Mouse (Mus musculus): ENCODE measurements around the gene 9430097D07Rik. TPM values are rescaled to one million over a fixed set of nuclear protein-coding genes. Genes with fewer than 3 reads are reported as not detected.
A peak's percentile ranks its signal among the peaks of the same experiment; 100 is the strongest.

9430097D07Rik gene
- polyA plus RNA-seq, 1 experiment from 2014 or later: 0.29 TPM

- 2% methylated on average over 26 of the region's 26 CpGs for WGBS
- H3K9ac ChIP-seq (replicated peaks; ENCODE audit: low read length): peak overlapping the region; percentile 48
- peaks cover 14% of the 10 kb centered on the region; the same call in 1 of the 2 replicates for H3K27me3 ChIP-seq (ENCODE audit: control insufficient read depth, insufficient read depth, low read length)
- peaks cover 12% of the 10 kb centered on the region for H3K4me1 ChIP-seq (ENCODE audit: control insufficient read depth, insufficient read depth, low read length)
- no peak overlapping the region for H3K27ac ChIP-seq (replicated peaks; ENCODE audit: low read depth, low read length)
- H3K4me2 ChIP-seq (ENCODE audit: low read length): peak overlapping the region; percentile 96
- H3K9me3 ChIP-seq (ENCODE audit: control insufficient read depth, low read length): no peaks in the 10 kb centered on the region
- ATAC-seq (ENCODE audit: low FRiP score, low TSS enrichment) (peak; percentile 1; the same call in 1 of the 2 replicates), DNase-seq (peak; percentile 86)
- H3K4me3 ChIP-seq (replicated peaks; ENCODE audit: low read depth, low read length): peak overlapping the region; percentile 45
- peaks cover 15% of the 10 kb centered on the region; the same call in 1 of the 2 replicates for H3K36me3 ChIP-seq (ENCODE audit: control insufficient read depth, insufficient read depth, low read length)
These were observed 441 bp downstream of the 9430097D07Rik start for GRCm38 (mm10) chr2:32574901-32575585.

DNA sequence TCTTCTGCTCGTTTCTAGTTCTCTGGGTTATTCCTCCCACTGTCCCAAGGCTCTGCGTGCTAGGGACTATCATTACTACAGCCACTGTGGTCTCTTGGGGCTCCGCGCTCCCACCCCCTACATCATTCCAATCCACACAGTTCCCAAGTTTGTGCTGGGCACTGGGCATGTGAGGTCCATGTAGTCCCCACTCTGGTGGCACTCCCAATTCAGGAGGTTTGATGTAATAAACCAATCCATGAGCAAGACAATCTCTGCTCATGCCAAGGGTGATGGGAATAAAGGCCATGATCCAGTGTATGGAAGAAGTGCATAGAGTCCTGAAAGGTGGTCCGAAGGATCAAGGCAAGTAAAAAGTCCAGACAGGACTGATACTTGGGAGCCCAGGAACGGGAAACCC, 987 bp downstream of the 9430097D07Rik start, which contains the start of gene Pip5kl1:
TSS of gene Pip5kl1 (plus strand) at position 301 of the 400 bp plus-strand sequence.
- Histone ChIP-seq H3K36me3 (ENCODE audit: control insufficient read depth, insufficient read depth, low read length) (peaks cover 15% of the 10 kb centered on the region; the same call in 1 of the 2 replicates), H3K4me1 (ENCODE audit: control insufficient read depth, insufficient read depth, low read length) (peaks cover 12% of the 10 kb centered on the region), H3K27me3 (ENCODE audit: control insufficient read depth, insufficient read depth, low read length) (peaks cover 14% of the 10 kb centered on the region; the same call in 1 of the 2 replicates), H3K27ac (replicated peaks; ENCODE audit: low read depth, low read length) (no peak within 1 kb of the TSS), H3K4me2 (ENCODE audit: low read length) (peak within 1 kb of the TSS; percentile 96), H3K4me3 (replicated peaks; ENCODE audit: low read depth, low read length) (peak within 1 kb of the TSS; percentile 45), H3K9me3 (ENCODE audit: control insufficient read depth, low read length) (no peaks in the 10 kb centered on the region), H3K9ac (replicated peaks; ENCODE audit: low read length) (peak within 1 kb of the TSS; percentile 48)
- ATAC-seq (ENCODE audit: low FRiP score, low TSS enrichment) (no peak), DNase-seq (no peak)
- WGBS: 82% methylated on average over 6 of the region's 6 CpGs

DNA sequence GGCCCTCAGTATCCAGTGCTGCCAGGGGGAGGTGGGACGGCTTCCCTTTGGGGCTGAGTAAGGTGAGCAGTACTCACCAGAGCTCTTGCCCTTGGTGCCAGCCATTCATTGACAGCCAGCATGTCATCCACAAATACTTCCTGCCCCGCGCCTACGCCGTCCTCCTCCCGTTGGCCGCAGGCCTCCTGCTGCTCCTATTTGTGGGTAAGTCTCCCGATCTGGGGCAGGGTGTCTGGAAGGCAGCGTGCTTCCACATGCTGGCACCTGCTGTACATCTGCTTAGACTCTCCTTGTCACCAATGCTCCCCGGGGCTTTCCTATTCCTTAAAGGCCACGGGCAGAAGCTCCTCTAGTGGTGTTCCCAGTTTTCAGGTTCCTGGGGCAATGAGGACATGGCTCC, 3.3 kb downstream of the 9430097D07Rik start:
- 94% methylated on average over 11 of the region's 11 CpGs for WGBS
- Histone ChIP-seq H3K9me3 (ENCODE audit: control insufficient read depth, low read length) (no peaks in the 10 kb centered on the region), H3K27ac (replicated peaks; ENCODE audit: low read depth, low read length) (no peak overlapping the region), H3K4me2 (ENCODE audit: low read length) (peak overlapping the region; percentile 92; the same call in 1 of the 2 replicates), H3K4me3 (replicated peaks; ENCODE audit: low read depth, low read length) (no peak overlapping the region), H3K27me3 (ENCODE audit: control insufficient read depth, insufficient read depth, low read length) (peaks cover 3% of the 10 kb centered on the region; the same call in 1 of the 2 replicates), H3K36me3 (ENCODE audit: control insufficient read depth, insufficient read depth, low read length) (peaks cover 30% of the 10 kb centered on the region), H3K9ac (replicated peaks; ENCODE audit: low read length) (no peak overlapping the region), H3K4me1 (ENCODE audit: control insufficient read depth, insufficient read depth, low read length) (peaks cover 12% of the 10 kb centered on the region)
- no peak for DNase-seq
- ATAC-seq (ENCODE audit: low FRiP score, low TSS enrichment): no peak

- peaks cover 41% of the 10 kb centered on the region for H3K36me3 ChIP-seq (ENCODE audit: control insufficient read depth, insufficient read depth, low read length)
- H3K9ac ChIP-seq (replicated peaks; ENCODE audit: low read length): peak within 1 kb of the TSS; percentile 73
- H3K9me3 ChIP-seq (ENCODE audit: control insufficient read depth, low read length): no peaks in the 10 kb centered on the region
- peak within 1 kb of the TSS; percentile 92 for H3K4me2 ChIP-seq (ENCODE audit: low read length)
- no peaks in the 10 kb centered on the region for H3K27me3 ChIP-seq (ENCODE audit: control insufficient read depth, insufficient read depth, low read length)
- H3K27ac ChIP-seq (replicated peaks; ENCODE audit: low read depth, low read length): peak within 1 kb of the TSS; percentile 65
- peak within 1 kb of the TSS; percentile 71 for H3K4me3 ChIP-seq (replicated peaks; ENCODE audit: low read depth, low read length)
- H3K4me1 ChIP-seq (ENCODE audit: control insufficient read depth, insufficient read depth, low read length): peaks cover 11% of the 10 kb centered on the region
- DNase-seq (peak; percentile 96), ATAC-seq (ENCODE audit: low FRiP score, low TSS enrichment) (peak; percentile 68)
- 2% methylated on average over 36 of the region's 36 CpGs for WGBS
These were observed 4.6 kb downstream of the 9430097D07Rik start, which contains the start of gene Dpm2 for GRCm38 (mm10) chr2:32570698-32571494. Dpm2 (plus strand) TSS chr2:32570858.

GRCm38 (mm10) chr2:32568941-32569340, 6.5 kb downstream of the 9430097D07Rik start:
- no peak for ATAC-seq (ENCODE audit: low FRiP score, low TSS enrichment)
- Histone ChIP-seq H3K27me3 (ENCODE audit: control insufficient read depth, insufficient read depth, low read length) (no peaks in the 10 kb centered on the region), H3K9ac (replicated peaks; ENCODE audit: low read length) (no peak overlapping the region), H3K4me1 (ENCODE audit: control insufficient read depth, insufficient read depth, low read length) (peaks cover 7% of the 10 kb centered on the region), H3K27ac (replicated peaks; ENCODE audit: low read depth, low read length) (no peak overlapping the region), H3K36me3 (ENCODE audit: control insufficient read depth, insufficient read depth, low read length) (peaks cover 60% of the 10 kb centered on the region), H3K9me3 (ENCODE audit: control insufficient read depth, low read length) (no peaks in the 10 kb centered on the region), H3K4me2 (ENCODE audit: low read length) (no peak overlapping the region), H3K4me3 (replicated peaks; ENCODE audit: low read depth, low read length) (no peak overlapping the region)
- 87% methylated on average over 3 of the region's 3 CpGs for WGBS
- no peak for DNase-seq

DNA sequence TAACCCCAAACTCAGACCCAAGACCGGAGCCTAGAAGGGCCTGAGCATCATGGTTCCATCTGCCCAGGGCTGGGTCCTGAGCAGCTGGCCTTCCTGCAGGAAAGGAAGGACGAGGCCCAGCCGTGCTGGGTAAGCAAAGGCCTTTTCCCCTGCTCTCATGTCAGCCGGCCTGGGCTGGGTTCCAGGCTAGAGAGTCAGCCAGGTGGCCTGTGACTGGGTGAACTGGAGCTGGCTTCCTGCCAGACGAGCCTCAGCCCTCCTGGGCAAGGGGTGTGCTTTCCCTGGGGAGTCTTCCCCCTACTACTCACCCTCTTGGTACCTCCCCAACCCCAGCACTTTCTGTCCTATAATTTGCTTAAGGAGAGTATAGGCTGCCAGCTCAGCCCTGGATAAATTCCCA, 7.3 kb downstream of the 9430097D07Rik start:
- Histone ChIP-seq H3K4me2 (ENCODE audit: low read length) (no peak overlapping the region), H3K27ac (replicated peaks; ENCODE audit: low read depth, low read length) (no peak overlapping the region), H3K27me3 (ENCODE audit: control insufficient read depth, insufficient read depth, low read length) (no peaks in the 10 kb centered on the region), H3K4me3 (replicated peaks; ENCODE audit: low read depth, low read length) (no peak overlapping the region), H3K36me3 (ENCODE audit: control insufficient read depth, insufficient read depth, low read length) (peaks cover 63% of the 10 kb centered on the region), H3K4me1 (ENCODE audit: control insufficient read depth, insufficient read depth, low read length) (peaks cover 7% of the 10 kb centered on the region), H3K9ac (replicated peaks; ENCODE audit: low read length) (no peak overlapping the region), H3K9me3 (ENCODE audit: control insufficient read depth, low read length) (no peaks in the 10 kb centered on the region)
- ATAC-seq (ENCODE audit: low FRiP score, low TSS enrichment) (no peak), DNase-seq (no peak)
- WGBS: 80% methylated on average over 5 of the region's 5 CpGs

DNA sequence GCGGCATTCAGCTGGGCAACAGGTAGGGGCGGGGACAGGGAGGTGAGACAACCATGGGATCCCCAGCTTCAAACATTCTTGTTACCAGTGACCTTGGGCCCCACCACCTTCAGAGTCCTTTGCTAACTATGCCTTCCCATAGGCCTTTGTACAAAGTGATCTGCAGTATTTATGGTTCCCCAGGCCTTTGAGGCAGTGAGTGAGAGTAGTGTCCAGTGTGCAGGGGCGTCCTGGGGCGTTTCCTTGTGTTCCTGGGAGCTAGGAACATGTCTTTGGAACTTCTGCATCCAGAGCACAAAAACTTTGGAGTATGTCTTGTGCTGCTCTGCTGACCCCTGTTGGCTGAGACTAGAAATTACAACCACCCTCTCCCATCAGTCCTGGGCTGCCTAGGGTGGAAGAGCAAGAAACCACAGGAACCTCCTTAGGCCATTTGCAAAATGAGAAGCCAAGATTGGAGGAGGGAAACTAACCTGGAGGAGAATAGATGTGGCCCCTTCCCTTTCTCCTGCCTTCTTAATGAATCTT, 8.9 kb downstream of the 9430097D07Rik start:
- H3K9me3 ChIP-seq (ENCODE audit: control insufficient read depth, low read length): no peaks in the 10 kb centered on the region
- H3K4me2 ChIP-seq (ENCODE audit: low read length): no peak overlapping the region
- peaks cover 58% of the 10 kb centered on the region for H3K36me3 ChIP-seq (ENCODE audit: control insufficient read depth, insufficient read depth, low read length)
- ATAC-seq (ENCODE audit: low FRiP score, low TSS enrichment) (no peak), DNase-seq (peak; percentile 85)
- peaks cover 5% of the 10 kb centered on the region for H3K4me1 ChIP-seq (ENCODE audit: control insufficient read depth, insufficient read depth, low read length)
- no peak overlapping the region for H3K27ac ChIP-seq (replicated peaks; ENCODE audit: low read depth, low read length)
- no peaks in the 10 kb centered on the region for H3K27me3 ChIP-seq (ENCODE audit: control insufficient read depth, insufficient read depth, low read length)
- no peak overlapping the region for H3K4me3 ChIP-seq (replicated peaks; ENCODE audit: low read depth, low read length)
- no peak overlapping the region for H3K9ac ChIP-seq (replicated peaks; ENCODE audit: low read length)
- WGBS: 50% methylated on average over 4 of the region's 4 CpGs

DNA sequence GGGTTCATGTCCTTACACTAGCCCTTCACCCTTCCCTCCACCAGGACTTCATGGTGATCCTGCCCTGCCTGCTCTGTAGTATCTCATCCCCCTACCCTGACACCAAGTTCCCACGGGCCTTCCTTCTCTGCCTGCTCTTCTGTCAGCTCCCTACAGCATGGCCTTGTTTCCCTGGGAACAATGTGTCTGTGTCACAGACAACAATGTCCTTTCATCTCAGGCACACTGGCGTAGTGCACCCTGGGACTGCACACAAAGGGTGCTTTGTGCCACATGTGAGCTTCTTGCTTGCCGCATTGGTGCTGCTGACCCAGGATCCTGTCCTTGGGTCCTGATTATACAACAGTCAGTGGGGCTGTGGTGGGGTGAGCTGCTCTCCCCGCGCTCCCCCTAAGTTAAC, 15.9 kb downstream of the 9430097D07Rik start:
- H3K4me3 ChIP-seq (replicated peaks; ENCODE audit: low read depth, low read length): no peak overlapping the region
- ATAC-seq (ENCODE audit: low FRiP score, low TSS enrichment) (peak; percentile 82), DNase-seq (peak; percentile 76)
- peak overlapping the region; percentile 32 for H3K4me2 ChIP-seq (ENCODE audit: low read length)
- H3K9me3 ChIP-seq (ENCODE audit: control insufficient read depth, low read length): no peaks in the 10 kb centered on the region
- peaks cover 32% of the 10 kb centered on the region for H3K4me1 ChIP-seq (ENCODE audit: control insufficient read depth, insufficient read depth, low read length)
- no peak overlapping the region; the same call in 1 of the 2 replicates for H3K9ac ChIP-seq (replicated peaks; ENCODE audit: low read length)
- WGBS: 9% methylated on average over 5 of the region's 5 CpGs
- peaks cover 18% of the 10 kb centered on the region for H3K36me3 ChIP-seq (ENCODE audit: control insufficient read depth, insufficient read depth, low read length)
- peak overlapping the region; percentile 81 for H3K27ac ChIP-seq (replicated peaks; ENCODE audit: low read depth, low read length)
- H3K27me3 ChIP-seq (ENCODE audit: control insufficient read depth, insufficient read depth, low read length): no peaks in the 10 kb centered on the region
